ENCODE assay signal across 12 mouse cellular contexts in the genomic region with DNA sequence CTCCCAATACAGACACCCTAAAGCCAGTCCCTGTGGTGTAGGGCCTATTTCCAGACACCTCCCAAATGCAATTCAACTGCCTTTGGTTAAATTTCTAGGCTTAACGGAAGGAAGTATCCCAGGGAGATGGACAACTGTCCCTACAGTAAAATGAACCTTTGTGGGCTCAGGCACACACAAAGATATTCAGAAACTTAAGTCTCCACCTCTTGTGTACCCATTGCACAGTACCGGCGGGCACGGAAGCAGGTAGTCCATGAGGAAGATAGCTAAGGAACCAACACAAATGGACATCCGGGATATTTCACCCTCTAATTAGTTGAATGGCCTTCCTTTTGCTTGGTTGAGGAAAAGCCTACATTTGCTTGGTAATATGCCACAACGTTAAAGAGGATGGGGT. TPM values are rescaled to one million over a fixed set of nuclear protein-coding genes. Genes with fewer than 3 reads are reported as not detected.
DNase-seq lines count a peak whose midpoint lies in the region; ATAC-seq lines count a peak whose summit lies in the region.
"Had no signal": no experiment of that assay in that cellular context is flagged by ENCODE, and none has a peak within 500 bp of the region (broad histone marks: within the 10 kb centered on the region; RNA-seq: fewer than 3 reads in every experiment).

No protein-coding gene starts in this region.

- H3K27ac ChIP-seq in lung, embryonic 16.5 days (ENCODE audit: low read length), result peak overlapping the region; percentile 97
- H3K27ac ChIP-seq in limb, embryonic 12.5 days, result peak overlapping the region; percentile 50; the same call in 1 of the 2 replicates
- peak overlapping the region; percentile 98 for H3K27ac ChIP-seq in stomach, embryonic 16.5 days (ENCODE audit: low read length)

- peak overlapping the region; percentile 75 for H3K9ac ChIP-seq in lung, embryonic 16.5 days (ENCODE audit: low read length)
- H3K9ac ChIP-seq in limb, embryonic 12.5 days (replicated peaks), result no peak overlapping the region
- peak overlapping the region; percentile 91 for H3K9ac ChIP-seq in stomach, embryonic 16.5 days (ENCODE audit: low read length)

- H3K4me2 ChIP-seq in lung, embryonic 16.5 days (ENCODE audit: low read depth, low read length), result peak overlapping the region; percentile 57
- peak overlapping the region; percentile 89 for H3K4me2 ChIP-seq in limb, embryonic 12.5 days
- H3K4me2 ChIP-seq in stomach, embryonic 16.5 days (ENCODE audit: low read depth, low read length), result peak overlapping the region; percentile 71

- DNase-seq in adrenal gland, adult 2 months, result peak; percentile 15
- no peak for DNase-seq in adrenal gland, postnatal 25 days
- DNase-seq in lung, adult 18-20 months, result no peak
- DNase-seq in B cell, adult 2 months, result no peak
- DNase-seq in adrenal gland, postnatal 4 days (ENCODE audit: low spot score in 2 of 2), result no peak

- no peaks in the 10 kb centered on the region for H3K9me3 ChIP-seq in lung, embryonic 16.5 days (ENCODE audit: control insufficient read depth, low read length)
- no peaks in the 10 kb centered on the region for H3K9me3 ChIP-seq in limb, embryonic 12.5 days
- H3K9me3 ChIP-seq in stomach, embryonic 16.5 days (replicated peaks; ENCODE audit: control insufficient read depth, low read length), result no peaks in the 10 kb centered on the region

- H3K4me3 ChIP-seq in lung, embryonic 16.5 days (ENCODE audit: low read length), result peak overlapping the region; percentile 65
- peak overlapping the region; percentile 51 for H3K4me3 ChIP-seq in limb, embryonic 12.5 days (replicated peaks)
- H3K4me3 ChIP-seq in stomach, embryonic 16.5 days (replicated peaks; ENCODE audit: low read length), result peak overlapping the region; percentile 60
- H3K4me3 ChIP-seq: erythroblast, embryonic 14.5 days had no signal

- no peak for ATAC-seq in lung, embryonic 16.5 days (ENCODE audit: low read depth)
- ATAC-seq in limb, embryonic 12.5 days (ENCODE audit: insufficient number of reproducible peaks, insufficient read depth, low FRiP score, low TSS enrichment, low read depth), result no peak
- ATAC-seq in stomach, embryonic 16.5 days (ENCODE audit: insufficient read depth, low FRiP score), result no peak

- peaks cover 39% of the 10 kb centered on the region for H3K27me3 ChIP-seq in lung, embryonic 16.5 days (ENCODE audit: control insufficient read depth, insufficient read depth, low read depth, low read length)
- peaks cover 69% of the 10 kb centered on the region for H3K27me3 ChIP-seq in limb, embryonic 12.5 days
- no peaks in the 10 kb centered on the region for H3K27me3 ChIP-seq in stomach, embryonic 16.5 days (ENCODE audit: control insufficient read depth, insufficient read depth, low read length)
- H3K27me3 ChIP-seq: Patski had no signal

- WGBS in lung, embryonic 16.5 days, result under 1% methylated on average over 6 of the region's 6 CpGs
- WGBS in limb, embryonic 12.5 days, result 4% methylated on average over 6 of the region's 6 CpGs
- 4% methylated on average over 6 of the region's 6 CpGs for WGBS in stomach, embryonic 16.5 days

- no peaks in the 10 kb centered on the region for H3K36me3 ChIP-seq in lung, embryonic 16.5 days (ENCODE audit: control insufficient read depth, insufficient read depth, low read length)
- 0 out of 2 replicates have a peak, but pooled peaks cover 4% of the 10 kb centered on the region for H3K36me3 ChIP-seq in limb, embryonic 12.5 days
- no peaks in the 10 kb centered on the region for H3K36me3 ChIP-seq in stomach, embryonic 16.5 days (ENCODE audit: control insufficient read depth, insufficient read depth, low read length)

- H3K4me1 ChIP-seq in lung, embryonic 16.5 days (replicated peaks; ENCODE audit: control insufficient read depth, insufficient read depth, low read length), result peaks cover 20% of the 10 kb centered on the region
- peaks cover 90% of the 10 kb centered on the region for H3K4me1 ChIP-seq in limb, embryonic 12.5 days (replicated peaks)
- H3K4me1 ChIP-seq in stomach, embryonic 16.5 days (ENCODE audit: control insufficient read depth, insufficient read depth, low read length), result peaks cover 21% of the 10 kb centered on the region

RNA-seq across cellular contexts. Expression of gene 5730596B20Rik, which starts 0.9 kb away (rescaled TPM):
- under 1 TPM; 0.35 to 0.41 TPM for total RNA-seq in adrenal gland, adult 2 months (2021)
- 0.02 and 0.04 TPM in 2 replicates for polyA plus RNA-seq in adrenal gland, adult 2 months (2012; rRNA removed)
- total RNA-seq in adrenal gland, postnatal 25 days (2021), result 0.29 and 0.55 TPM in 2 replicates
- polyA plus RNA-seq in lung, embryonic 16.5 days (2015; fragmentation: Nextera tagmentation; extraction: Ambion mirVana), result 2.4 and 2.5 TPM in 2 replicates
- 0.91 and 0.98 TPM in 2 replicates for polyA plus RNA-seq in limb, embryonic 12.5 days (2016; fragmentation: Nextera tagmentation; extraction: Ambion mirVana)
- 2.1 and 2.6 TPM in 2 replicates for polyA plus RNA-seq in stomach, embryonic 16.5 days (2015; fragmentation: Nextera tagmentation; extraction: Ambion mirVana)
- total RNA-seq in adrenal gland, postnatal 4 days (2021), result 1 to 10 TPM; 1.0 to 1.6 TPM
- total RNA-seq: granulocyte monocyte progenitor cell, adult 5-6 weeks; left cerebral cortex, postnatal 25 days had no signal
- polyA plus RNA-seq: erythroblast, embryonic 14.5 days had no signal

RNA-seq across cellular contexts. Expression of gene Hoxa2, which starts 11.8 kb away (rescaled TPM):
- 1 to 10 TPM; 1.5 to 2.6 TPM for total RNA-seq in adrenal gland, adult 2 months (2021)
- polyA plus RNA-seq in adrenal gland, adult 2 months (2012; rRNA removed), result 1.1 and 1.7 TPM in 2 replicates
- 2.5 and 2.8 TPM in 2 replicates for total RNA-seq in adrenal gland, postnatal 25 days (2021)
- 9.5 and 10.2 TPM in 2 replicates for polyA plus RNA-seq in lung, embryonic 16.5 days (2015; fragmentation: Nextera tagmentation; extraction: Ambion mirVana)
- 1.8 and 2.0 TPM in 2 replicates for polyA plus RNA-seq in limb, embryonic 12.5 days (2016; fragmentation: Nextera tagmentation; extraction: Ambion mirVana)
- polyA plus RNA-seq in stomach, embryonic 16.5 days (2015; fragmentation: Nextera tagmentation; extraction: Ambion mirVana), result 7.4 and 8.5 TPM in 2 replicates
- total RNA-seq in adrenal gland, postnatal 4 days (2021), result 1 to 10 TPM; 5.3 to 6.2 TPM
- total RNA-seq: granulocyte monocyte progenitor cell, adult 5-6 weeks; left cerebral cortex, postnatal 25 days had no signal
- polyA plus RNA-seq: erythroblast, embryonic 14.5 days had no signal

RNA-seq across cellular contexts. Expression of gene Hoxa4, which starts 15.2 kb away (rescaled TPM):
- 1 to 10 TPM; 2.2 to 6.3 TPM for total RNA-seq in adrenal gland, adult 2 months (2021)
- polyA plus RNA-seq in adrenal gland, adult 2 months (2012; rRNA removed), result 0.99 and 4.0 TPM in 2 replicates
- 3.7 and 3.8 TPM in 2 replicates for total RNA-seq in adrenal gland, postnatal 25 days (2021)
- 2.4 and 2.7 TPM in 2 replicates for polyA plus RNA-seq in lung, embryonic 16.5 days (2015; fragmentation: Nextera tagmentation; extraction: Ambion mirVana)
- 0.35 and 0.90 TPM in 2 replicates for polyA plus RNA-seq in limb, embryonic 12.5 days (2016; fragmentation: Nextera tagmentation; extraction: Ambion mirVana)
- polyA plus RNA-seq in stomach, embryonic 16.5 days (2015; fragmentation: Nextera tagmentation; extraction: Ambion mirVana), result 2.5 and 2.8 TPM in 2 replicates
- total RNA-seq in adrenal gland, postnatal 4 days (2021), result 1 to 10 TPM; 6.5 to 7.3 TPM
- total RNA-seq: left cerebral cortex, postnatal 25 days had no signal
- polyA plus RNA-seq: erythroblast, embryonic 14.5 days had no signal

RNA-seq across cellular contexts. Expression of gene Hoxa1, which starts 18.3 kb away (rescaled TPM):
- under 1 TPM; 0.52 to 0.86 TPM for total RNA-seq in adrenal gland, adult 2 months (2021)
- polyA plus RNA-seq in adrenal gland, adult 2 months (2012; rRNA removed), result 0.47 and 0.68 TPM in 2 replicates
- total RNA-seq in adrenal gland, postnatal 25 days (2021), result 0.76 TPM in 1 of 2 replicates, not detected in the other
- polyA plus RNA-seq in lung, embryonic 16.5 days (2015; fragmentation: Nextera tagmentation; extraction: Ambion mirVana), result 1.4 and 1.6 TPM in 2 replicates
- polyA plus RNA-seq in limb, embryonic 12.5 days (2016; fragmentation: Nextera tagmentation; extraction: Ambion mirVana), result 0.58 and 0.70 TPM in 2 replicates
- 1.4 and 1.5 TPM in 2 replicates for polyA plus RNA-seq in stomach, embryonic 16.5 days (2015; fragmentation: Nextera tagmentation; extraction: Ambion mirVana)
- 1 to 10 TPM; 1.2 to 1.4 TPM for total RNA-seq in adrenal gland, postnatal 4 days (2021)
- total RNA-seq: left cerebral cortex, postnatal 25 days had no signal
- polyA plus RNA-seq: erythroblast, embryonic 14.5 days had no signal

RNA-seq across cellular contexts. Expression of gene Hoxa5, which starts 28.0 kb away (rescaled TPM):
- total RNA-seq in adrenal gland, adult 2 months (2021), result 10 to 100 TPM; 13.6 to 22.8 TPM
- polyA plus RNA-seq in adrenal gland, adult 2 months (2012; rRNA removed), result 12.9 and 16.3 TPM in 2 replicates
- total RNA-seq in adrenal gland, postnatal 25 days (2021), result 12.8 and 15.0 TPM in 2 replicates
- 32.3 and 36.3 TPM in 2 replicates for polyA plus RNA-seq in lung, embryonic 16.5 days (2015; fragmentation: Nextera tagmentation; extraction: Ambion mirVana)
- polyA plus RNA-seq in limb, embryonic 12.5 days (2016; fragmentation: Nextera tagmentation; extraction: Ambion mirVana), result 8.2 and 9.2 TPM in 2 replicates
- polyA plus RNA-seq in stomach, embryonic 16.5 days (2015; fragmentation: Nextera tagmentation; extraction: Ambion mirVana), result 8.8 and 11.0 TPM in 2 replicates
- 10 to 100 TPM; 25.9 TPM for total RNA-seq in adrenal gland, postnatal 4 days (2021)
- total RNA-seq: left cerebral cortex, postnatal 25 days had no signal
- polyA plus RNA-seq: erythroblast, embryonic 14.5 days had no signal
